Comparison of ENCODE assay signal across 16 mouse cellular contexts in genomic region chr17:57233038-57233437, GRCm38 (mm10). TPM values are rescaled to one million over a fixed set of nuclear protein-coding genes. Genes with fewer than 3 reads are reported as not detected.
DNase-seq lines count a peak whose midpoint lies in the region; ATAC-seq lines count a peak whose summit lies in the region.
"Had no signal": no experiment of that assay in that cellular context is flagged by ENCODE, and none has a peak within 500 bp of the region (broad histone marks: within the 10 kb centered on the region; RNA-seq: fewer than 3 reads in every experiment).

No protein-coding gene starts in this region.

- no peak overlapping the region for H3K9ac ChIP-seq in neural tube, embryonic 11.5 days (ENCODE audit: low read length)
- H3K9ac ChIP-seq in liver, embryonic 13.5 days, result no peak overlapping the region
- H3K9ac ChIP-seq in hindbrain, embryonic 14.5 days, result no peak overlapping the region
- H3K9ac ChIP-seq: embryonic facial prominence, embryonic 13.5 days had no signal

- H3K4me1 ChIP-seq in neural tube, embryonic 11.5 days (ENCODE audit: control insufficient read depth, insufficient read depth, low read length), result no peaks in the 10 kb centered on the region
- H3K4me1 ChIP-seq in liver, embryonic 13.5 days (replicated peaks), result peaks cover 36% of the 10 kb centered on the region
- H3K4me1 ChIP-seq in hindbrain, embryonic 14.5 days (replicated peaks; ENCODE audit: control insufficient read depth, insufficient read depth, low read length), result no peaks in the 10 kb centered on the region
- H3K4me1 ChIP-seq: embryonic facial prominence, embryonic 13.5 days had no signal

- no peak overlapping the region for H3K27ac ChIP-seq in neural tube, embryonic 11.5 days (ENCODE audit: low read depth, low read length)
- H3K27ac ChIP-seq in liver, embryonic 13.5 days, result 0 out of 2 replicates have a peak overlapping the region, but pooled peaks have one; percentile 74
- no peak overlapping the region for H3K27ac ChIP-seq in hindbrain, embryonic 14.5 days
- H3K27ac ChIP-seq: embryonic facial prominence, embryonic 13.5 days; heart, adult 2 months; layer of hippocampus, adult 2 months had no signal

- no peaks in the 10 kb centered on the region for H3K27me3 ChIP-seq in neural tube, embryonic 11.5 days (ENCODE audit: control insufficient read depth, insufficient read depth, low read length)
- H3K27me3 ChIP-seq in liver, embryonic 13.5 days, result no peaks in the 10 kb centered on the region
- no peaks in the 10 kb centered on the region for H3K27me3 ChIP-seq in hindbrain, embryonic 14.5 days (ENCODE audit: control insufficient read depth, insufficient read depth, low read length)
- H3K27me3 ChIP-seq: embryonic facial prominence, embryonic 13.5 days had no signal

- H3K36me3 ChIP-seq in neural tube, embryonic 11.5 days (ENCODE audit: control insufficient read depth, insufficient read depth, low read length), result peaks cover 10% of the 10 kb centered on the region
- H3K36me3 ChIP-seq in liver, embryonic 13.5 days, result peaks cover 36% of the 10 kb centered on the region
- H3K36me3 ChIP-seq in hindbrain, embryonic 14.5 days (replicated peaks; ENCODE audit: control insufficient read depth, insufficient read depth), result peaks cover 26% of the 10 kb centered on the region

- peak; percentile 42; the same call in 1 of the 2 replicates for ATAC-seq in neural tube, embryonic 11.5 days (ENCODE audit: insufficient read depth, low FRiP score, low TSS enrichment)
- ATAC-seq in liver, embryonic 13.5 days (ENCODE audit: low read depth), result peak; percentile 70
- ATAC-seq in hindbrain, embryonic 14.5 days (ENCODE audit: low FRiP score), result no peak
- ATAC-seq: forebrain, embryonic 16.5 days had no signal

- WGBS in neural tube, embryonic 11.5 days, result 56% methylated on average over 7 of the region's 7 CpGs
- WGBS in liver, embryonic 13.5 days (ENCODE audit: insufficient replicate concordance), result 36% methylated on average over 7 of the region's 7 CpGs
- 49% methylated on average over 7 of the region's 7 CpGs for WGBS in hindbrain, embryonic 14.5 days

- DNase-seq in adrenal gland, adult 2 months, result peak; percentile 52
- DNase-seq in adrenal gland, adult 18-20 months (ENCODE audit: low spot score in 2 of 2), result no peak
- DNase-seq in neural tube, embryonic 11.5 days (ENCODE audit: low spot score), result peak; percentile 27
- no peak for DNase-seq in neural tube, embryonic 10.5 days (ENCODE audit: extremely low spot score, low spot score)
- no peak for DNase-seq in liver, embryonic 13.5 days
- DNase-seq in left cerebral cortex, adult 18-20 months (ENCODE audit: low spot score in 2 of 2), result no peak
- DNase-seq in hindbrain, embryonic 14.5 days (ENCODE audit: low spot score), result no peak
- no peak for DNase-seq in cerebellum, postnatal 25 days
- DNase-seq: cerebellum, adult 18-20 months; heart, adult 2 months; heart, postnatal 4 days; left cerebral cortex, postnatal 4 days; thymus, postnatal 4 days had no signal

- no peaks in the 10 kb centered on the region for H3K9me3 ChIP-seq in neural tube, embryonic 11.5 days (ENCODE audit: control insufficient read depth, low read length)
- no peaks in the 10 kb centered on the region for H3K9me3 ChIP-seq in liver, embryonic 13.5 days (replicated peaks)
- H3K9me3 ChIP-seq in hindbrain, embryonic 14.5 days (ENCODE audit: control insufficient read depth, low read length), result no peaks in the 10 kb centered on the region
- H3K9me3 ChIP-seq: embryonic facial prominence, embryonic 13.5 days had no signal

- H3K4me2 ChIP-seq in neural tube, embryonic 11.5 days (ENCODE audit: low read depth), result no peak overlapping the region
- H3K4me2 ChIP-seq in liver, embryonic 13.5 days, result peak overlapping the region; percentile 34
- H3K4me2 ChIP-seq in hindbrain, embryonic 14.5 days (replicated peaks), result no peak overlapping the region
- H3K4me2 ChIP-seq: embryonic facial prominence, embryonic 13.5 days had no signal

- H3K4me3 ChIP-seq in neural tube, embryonic 11.5 days (ENCODE audit: low read depth, low read length), result no peak overlapping the region
- H3K4me3 ChIP-seq in liver, embryonic 13.5 days (replicated peaks), result peak overlapping the region; percentile 47
- H3K4me3 ChIP-seq in hindbrain, embryonic 14.5 days (replicated peaks; ENCODE audit: low read length), result no peak overlapping the region
- H3K4me3 ChIP-seq: embryonic facial prominence, embryonic 13.5 days; heart, adult 2 months; layer of hippocampus, adult 2 months had no signal

RNA-seq across cellular contexts. Expression of gene C3, which starts 5.1 kb away (rescaled TPM):
- total RNA-seq in adrenal gland, adult 2 months (2021), result 1,000 to 10,000 TPM in 1 of 2 experiments, 100 to 1,000 TPM in 1; 382 to 3,178 TPM
- 222 and 767 TPM in 2 replicates for polyA plus RNA-seq in adrenal gland, adult 2 months (2012; rRNA removed)
- total RNA-seq in adrenal gland, adult 18-20 months (2021), result 100 to 1,000 TPM; 184 to 696 TPM
- 0.49 and 0.66 TPM in 2 replicates for polyA plus RNA-seq in neural tube, embryonic 11.5 days (2014; fragmentation: Nextera tagmentation; extraction: Ambion mirVana)
- 98.2 and 119 TPM in 2 replicates for polyA plus RNA-seq in liver, embryonic 13.5 days (2015; fragmentation: Nextera tagmentation; extraction: Ambion mirVana)
- total RNA-seq in left cerebral cortex, adult 18-20 months (2021), result under 1 TPM in 1 of 2 experiments, not detected in 1; 0.84 TPM
- polyA plus RNA-seq in hindbrain, embryonic 14.5 days (2014; fragmentation: Nextera tagmentation; extraction: Ambion mirVana), result 2.0 and 2.7 TPM in 2 replicates

RNA-seq across cellular contexts. Expression of gene Gpr108, which starts 15.2 kb away (rescaled TPM):
- 10 to 100 TPM; 85.1 to 89.5 TPM for total RNA-seq in adrenal gland, adult 2 months (2021)
- polyA plus RNA-seq in adrenal gland, adult 2 months (2012; rRNA removed), result 79.7 and 82.5 TPM in 2 replicates
- 10 to 100 TPM; 72.4 to 89.6 TPM for total RNA-seq in adrenal gland, adult 18-20 months (2021)
- polyA plus RNA-seq in neural tube, embryonic 11.5 days (2014; fragmentation: Nextera tagmentation; extraction: Ambion mirVana), result 24.2 and 29.1 TPM in 2 replicates
- polyA plus RNA-seq in liver, embryonic 13.5 days (2015; fragmentation: Nextera tagmentation; extraction: Ambion mirVana), result 13.7 and 15.2 TPM in 2 replicates
- 10 to 100 TPM; 24.1 to 26.7 TPM for total RNA-seq in left cerebral cortex, adult 18-20 months (2021)
- polyA plus RNA-seq in hindbrain, embryonic 14.5 days (2014; fragmentation: Nextera tagmentation; extraction: Ambion mirVana), result 22.1 and 24.3 TPM in 2 replicates

RNA-seq across cellular contexts. Expression of gene Trip10, which starts 16.2 kb away (rescaled TPM):
- total RNA-seq in adrenal gland, adult 2 months (2021), result 10 to 100 TPM; 44.5 to 51.5 TPM
- 25.2 and 28.2 TPM in 2 replicates for polyA plus RNA-seq in adrenal gland, adult 2 months (2012; rRNA removed)
- 10 to 100 TPM; 53.4 to 61.0 TPM for total RNA-seq in adrenal gland, adult 18-20 months (2021)
- 21.3 and 21.7 TPM in 2 replicates for polyA plus RNA-seq in neural tube, embryonic 11.5 days (2014; fragmentation: Nextera tagmentation; extraction: Ambion mirVana)
- 10.4 and 11.9 TPM in 2 replicates for polyA plus RNA-seq in liver, embryonic 13.5 days (2015; fragmentation: Nextera tagmentation; extraction: Ambion mirVana)
- 10 to 100 TPM in 1 of 2 experiments, 1 to 10 TPM in 1; 9.5 to 10.2 TPM for total RNA-seq in left cerebral cortex, adult 18-20 months (2021)
- 9.5 and 10.1 TPM in 2 replicates for polyA plus RNA-seq in hindbrain, embryonic 14.5 days (2014; fragmentation: Nextera tagmentation; extraction: Ambion mirVana)

RNA-seq across cellular contexts. Expression of gene Tnfsf14, which starts 39.1 kb away (rescaled TPM):
- total RNA-seq in adrenal gland, adult 2 months (2021), result under 1 TPM in 1 of 2 experiments, not detected in 1; 0.21 TPM
- 0.26 and 0.44 TPM in 2 replicates for polyA plus RNA-seq in adrenal gland, adult 2 months (2012; rRNA removed)
- total RNA-seq in adrenal gland, adult 18-20 months (2021), result under 1 TPM in 1 of 2 experiments, not detected in 1; 0.36 TPM
- 0.28 TPM in 1 of 2 replicates, not detected in the other for polyA plus RNA-seq in neural tube, embryonic 11.5 days (2014; fragmentation: Nextera tagmentation; extraction: Ambion mirVana)
- 1.4 and 1.8 TPM in 2 replicates for polyA plus RNA-seq in liver, embryonic 13.5 days (2015; fragmentation: Nextera tagmentation; extraction: Ambion mirVana)
- total RNA-seq in left cerebral cortex, adult 18-20 months (2021), result not detected
- polyA plus RNA-seq in hindbrain, embryonic 14.5 days (2014; fragmentation: Nextera tagmentation; extraction: Ambion mirVana), result 0.13 TPM in 1 of 2 replicates, not detected in the other
- total RNA-seq: heart, postnatal 4 days; layer of hippocampus, adult 2 months; left cerebral cortex, postnatal 4 days had no signal
- polyA plus RNA-seq: embryonic facial prominence, embryonic 13.5 days; forebrain, embryonic 16.5 days had no signal

RNA-seq across cellular contexts. Expression of gene Vav1, which starts 45.9 kb away (rescaled TPM):
- 1 to 10 TPM; 2.0 to 4.3 TPM for total RNA-seq in adrenal gland, adult 2 months (2021)
- 1.1 and 1.3 TPM in 2 replicates for polyA plus RNA-seq in adrenal gland, adult 2 months (2012; rRNA removed)
- 1 to 10 TPM; 2.6 to 4.0 TPM for total RNA-seq in adrenal gland, adult 18-20 months (2021)
- polyA plus RNA-seq in neural tube, embryonic 11.5 days (2014; fragmentation: Nextera tagmentation; extraction: Ambion mirVana), result 1.9 and 2.5 TPM in 2 replicates
- 11.6 and 12.5 TPM in 2 replicates for polyA plus RNA-seq in liver, embryonic 13.5 days (2015; fragmentation: Nextera tagmentation; extraction: Ambion mirVana)
- 1 to 10 TPM; 2.9 to 3.1 TPM for total RNA-seq in left cerebral cortex, adult 18-20 months (2021)
- 1.7 TPM in 2 replicates for polyA plus RNA-seq in hindbrain, embryonic 14.5 days (2014; fragmentation: Nextera tagmentation; extraction: Ambion mirVana)

Comparison
In these comparisons a context has a peak if more than half of its experiments do, and no peak if none do; other contexts are left out.
1. DNase-seq: peak in adrenal gland, adult 2 months (single experiment) and neural tube, embryonic 11.5 days (single experiment); none in adrenal gland, adult 18-20 months (0 of 2), neural tube, embryonic 10.5 days (single experiment), liver, embryonic 13.5 days (single experiment), left cerebral cortex, adult 18-20 months (0 of 2), hindbrain, embryonic 14.5 days (single experiment) and cerebellum, postnatal 25 days (0 of 2).
2. RNA of gene C3, which starts 5.1 kb away (polyA plus RNA-seq): 222 to 767 TPM in adrenal gland, adult 2 months and 98.2 to 119 TPM in liver, embryonic 13.5 days; 2.0 to 2.7 TPM in hindbrain, embryonic 14.5 days and 0.49 to 0.66 TPM in neural tube, embryonic 11.5 days; every median in the first group is over 10 times any median in the second.